Mouse (Mus musculus): ENCODE measurements around the gene Mindy3.

The Mindy3 gene

DNA sequence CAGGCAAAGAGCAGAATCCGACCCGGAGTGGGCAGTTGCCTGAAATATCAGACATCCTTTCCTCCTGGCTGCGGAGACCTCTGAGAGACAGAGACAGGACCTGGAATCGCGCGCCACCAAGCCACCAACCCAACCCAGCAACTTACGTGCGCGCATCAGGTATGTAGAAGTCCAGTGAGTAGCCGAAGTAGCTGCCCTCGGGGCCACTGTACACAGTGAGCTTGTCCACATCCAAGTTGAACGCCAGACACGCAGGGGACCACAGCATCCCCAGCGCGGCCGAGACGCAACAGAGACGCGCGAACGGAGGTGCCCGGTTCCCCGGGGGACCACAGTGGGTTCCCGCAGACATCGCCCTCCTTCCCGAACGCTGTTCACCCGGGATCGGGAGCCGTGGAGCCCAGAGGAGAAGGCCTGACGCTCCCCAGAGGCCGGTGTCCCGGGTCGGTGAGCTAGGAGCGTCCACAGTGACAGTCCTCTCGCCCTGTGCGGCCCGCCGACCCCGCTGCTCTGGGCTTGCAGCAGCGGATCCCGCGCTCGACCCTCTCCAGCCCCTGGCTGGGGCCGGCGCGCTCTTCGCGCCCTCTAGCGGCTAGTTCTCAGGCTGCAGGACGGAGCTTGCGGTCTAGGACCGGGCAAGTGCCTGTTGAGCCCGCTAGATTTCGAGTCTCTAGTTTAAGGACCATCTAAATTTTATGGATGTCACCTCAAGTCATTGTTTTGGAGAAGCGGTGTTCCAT is 117.7 kb downstream of the Mindy3 start, which contains the start of gene Itga8:
Gene Itga8, minus strand, starts transcription at position 492 of the 740 bp plus-strand sequence.
- DNase-seq (ENCODE audit: low spot score in 2 of 2): peak; percentile 27 to 51

GRCm38 (mm10) chr2:12300449-12301228 is 118.6 kb downstream of the Mindy3 start:
- no peak for DNase-seq (ENCODE audit: low spot score in 2 of 2)

GRCm38 (mm10) chr2:12297287-12297686 is 122.0 kb downstream of the Mindy3 start:
- no peak for DNase-seq (ENCODE audit: low spot score in 2 of 2)
